Mouse (Mus musculus): Measurements from ENCODE around the gene Erv3. TPM values are rescaled to one million over a fixed set of nuclear protein-coding genes. Genes with fewer than 3 reads are reported as not detected.

Erv3 gene
- total and polyA plus RNA-seq, 2 experiments from 2014 or later = 0.06 TPM; not detected in 1

DNA sequence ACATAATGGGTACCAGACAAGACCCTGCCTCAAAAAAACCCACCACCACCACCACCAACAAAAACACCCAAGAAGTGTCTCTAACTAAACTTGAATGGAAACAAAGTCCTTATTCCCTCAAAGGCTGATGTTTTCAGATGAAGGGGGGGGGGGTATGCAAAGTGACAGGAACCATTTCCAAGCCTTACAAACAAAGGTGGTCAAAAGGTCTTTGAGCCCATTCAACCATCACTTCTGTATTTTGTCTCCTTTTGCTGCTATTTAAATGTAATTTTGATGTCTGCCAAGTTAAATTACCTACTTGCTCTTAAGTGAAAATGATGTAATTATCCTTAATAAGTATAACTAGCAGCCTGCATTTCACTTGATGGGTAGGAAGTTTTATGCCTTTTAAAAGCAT, 7.1 kb upstream of the Erv3 start:
- DNase-seq (no peak), ATAC-seq (no peak)
- TF ChIP-seq CTCF (IDR thresholded peaks at IDR 0.05; ENCODE audit: low read depth) = no peak
- Histone ChIP-seq H3K27ac (ENCODE audit: low read depth, low read length) (peak overlapping the region; percentile 66; the same call in 1 of the 2 replicates), H3K27me3 (ENCODE audit: insufficient read depth, low read length) (no peaks in the 10 kb centered on the region), H3K4me1 (ENCODE audit: insufficient read depth) (peaks cover 11% of the 10 kb centered on the region), H3K4me3 (ENCODE audit: low read depth, low read length) (no peak overlapping the region), H3K9me3 (ENCODE audit: low read length) (no peaks in the 10 kb centered on the region), H3K9ac (no peak overlapping the region), H3K4me2 (ENCODE audit: low read depth) (no peak overlapping the region), H3K36me3 (ENCODE audit: insufficient read depth) (no peaks in the 10 kb centered on the region)

DNA sequence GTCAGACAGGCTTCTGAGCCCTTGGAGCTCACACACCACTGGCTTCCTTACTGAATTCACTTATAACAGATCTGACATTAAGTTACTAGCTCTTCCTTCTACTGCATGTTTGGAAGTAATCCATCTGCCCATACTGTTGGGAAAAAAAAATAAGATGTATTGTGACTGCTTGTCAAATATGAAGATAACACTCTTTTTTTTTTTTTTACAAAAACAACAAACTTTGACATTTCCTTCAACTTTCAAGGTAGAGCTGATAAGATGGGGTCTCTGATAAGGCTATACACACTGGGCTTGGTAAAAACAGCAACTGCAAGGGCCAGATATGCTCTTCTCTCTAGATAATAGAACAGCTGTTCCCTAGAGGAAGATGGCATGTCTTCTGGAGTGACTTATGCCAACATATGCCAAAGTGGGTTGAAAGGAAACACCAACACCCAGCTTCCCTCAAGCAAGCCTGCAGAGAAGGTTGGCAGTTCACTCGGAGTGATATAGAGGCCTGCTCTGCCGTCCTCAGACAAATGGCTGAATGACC, 4.8 kb upstream of the Erv3 start:
- Histone ChIP-seq H3K4me3 (ENCODE audit: low read depth, low read length) (no peak overlapping the region), H3K27ac (ENCODE audit: low read depth, low read length) (peak overlapping the region; percentile 35; the same call in 1 of the 2 replicates), H3K9ac (no peak overlapping the region), H3K4me1 (ENCODE audit: insufficient read depth) (peaks cover 11% of the 10 kb centered on the region), H3K27me3 (ENCODE audit: insufficient read depth, low read length) (no peaks in the 10 kb centered on the region), H3K4me2 (ENCODE audit: low read depth) (no peak overlapping the region), H3K36me3 (ENCODE audit: insufficient read depth) (no peaks in the 10 kb centered on the region), H3K9me3 (ENCODE audit: low read length) (no peaks in the 10 kb centered on the region)
- 65% methylated on average over 2 of the region's 2 CpGs for WGBS
- DNase-seq = no peak
- no peak for TF ChIP-seq CTCF (IDR thresholded peaks at IDR 0.05; ENCODE audit: low read depth)
- ATAC-seq = 0 out of 2 replicates have a peak, but pooled peaks have one; percentile 14

DNA sequence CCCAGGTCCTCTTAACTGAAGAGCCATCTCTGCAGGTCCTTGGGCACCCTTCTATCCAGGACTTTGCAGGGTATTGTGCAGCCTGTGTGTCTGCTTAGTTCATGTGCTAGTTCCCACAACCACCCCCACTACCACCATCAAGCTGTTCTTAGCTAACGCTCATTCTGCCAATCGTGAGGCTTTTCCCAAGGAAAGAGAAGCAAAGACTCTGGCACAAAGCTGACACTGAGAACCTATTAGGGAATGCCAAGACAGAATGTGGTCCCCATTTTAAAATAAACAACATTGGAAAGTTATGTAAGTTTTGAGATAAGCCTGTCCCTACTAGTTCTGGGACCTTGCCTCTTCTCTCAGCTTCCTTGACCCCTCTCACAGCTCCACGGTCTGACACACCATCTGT, 3.9 kb upstream of the Erv3 start:
- H3K36me3 ChIP-seq (ENCODE audit: insufficient read depth) = no peaks in the 10 kb centered on the region
- no peak overlapping the region for H3K9ac ChIP-seq
- H3K9me3 ChIP-seq (ENCODE audit: low read length) = no peaks in the 10 kb centered on the region
- DNase-seq (peak; percentile 50), ATAC-seq (peak; percentile 61)
- H3K27me3 ChIP-seq (ENCODE audit: insufficient read depth, low read length) = no peaks in the 10 kb centered on the region
- no peak overlapping the region for H3K4me3 ChIP-seq (ENCODE audit: low read depth, low read length)
- peaks cover 11% of the 10 kb centered on the region for H3K4me1 ChIP-seq (ENCODE audit: insufficient read depth)
- peak overlapping the region; percentile 82 for H3K27ac ChIP-seq (ENCODE audit: low read depth, low read length)
- no peak overlapping the region for H3K4me2 ChIP-seq (ENCODE audit: low read depth)
- WGBS = 42% methylated on average over 3 of the region's 3 CpGs
- TF ChIP-seq CTCF (IDR thresholded peaks at IDR 0.05; ENCODE audit: low read depth) = no peak

DNA sequence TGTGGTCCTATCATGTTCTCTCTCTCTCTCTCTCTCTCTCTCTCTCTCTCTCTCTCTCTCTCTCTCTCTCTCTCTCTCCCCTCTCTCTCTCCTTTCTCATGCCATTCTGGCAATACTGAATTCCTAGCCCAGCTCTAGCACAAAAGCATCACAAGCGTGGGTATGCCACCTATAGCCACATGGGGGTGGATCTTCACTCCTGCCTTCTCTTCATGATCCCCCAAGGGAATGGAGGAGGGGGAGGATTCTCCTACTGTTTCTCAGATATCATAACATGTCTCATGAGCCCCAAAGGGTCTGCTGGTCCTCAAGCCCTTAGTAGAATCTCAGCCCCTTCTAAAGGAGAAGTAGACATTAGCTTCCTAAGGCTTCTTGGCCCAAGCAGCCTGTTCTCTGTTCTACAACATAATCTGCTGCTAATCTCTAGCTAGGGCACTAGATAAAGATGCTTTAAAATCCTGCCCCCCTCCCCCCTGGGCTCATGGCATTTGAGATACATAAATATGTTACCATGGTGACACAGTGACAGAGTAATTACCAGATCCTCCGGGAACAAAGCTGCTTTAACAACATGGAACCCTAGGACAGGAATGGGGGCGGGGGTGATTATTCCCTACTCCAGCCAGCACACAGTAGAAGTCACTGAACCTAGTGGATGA, 3.2 kb upstream of the Erv3 start:
- ATAC-seq (peak; percentile 89), DNase-seq (peak; percentile 82)
- H3K27me3 ChIP-seq (ENCODE audit: insufficient read depth, low read length) = no peaks in the 10 kb centered on the region
- H3K4me3 ChIP-seq (ENCODE audit: low read depth, low read length) = no peak overlapping the region
- H3K9ac ChIP-seq = no peak overlapping the region
- H3K4me1 ChIP-seq (ENCODE audit: insufficient read depth) = peaks cover 11% of the 10 kb centered on the region
- no peaks in the 10 kb centered on the region for H3K9me3 ChIP-seq (ENCODE audit: low read length)
- peak overlapping the region; percentile 82 for H3K27ac ChIP-seq (ENCODE audit: low read depth, low read length)
- H3K4me2 ChIP-seq (ENCODE audit: low read depth) = no peak overlapping the region
- no peaks in the 10 kb centered on the region for H3K36me3 ChIP-seq (ENCODE audit: insufficient read depth)
- peak; percentile 47 for TF ChIP-seq CTCF (IDR thresholded peaks at IDR 0.05; ENCODE audit: low read depth)
- WGBS = 20% methylated on average over 3 of the region's 3 CpGs

DNA sequence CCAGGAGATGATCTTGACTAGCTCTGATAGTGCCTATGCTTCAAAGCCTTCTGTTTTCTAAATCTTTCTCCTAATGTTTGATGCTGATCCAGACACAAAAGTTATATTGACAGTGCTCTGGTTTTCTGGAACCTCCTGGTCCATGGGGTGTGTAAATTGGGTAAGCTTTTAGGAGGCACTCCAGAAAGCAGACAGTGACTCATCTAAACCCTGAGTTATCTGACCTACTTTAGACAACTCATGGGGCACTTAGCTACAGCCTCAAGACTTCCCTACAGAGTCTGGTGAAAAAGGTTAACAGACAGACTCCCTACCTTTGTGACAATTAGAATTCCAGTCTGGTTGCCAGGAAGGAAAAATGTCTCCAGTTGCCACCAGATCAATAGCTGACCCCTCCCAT, 1.7 kb downstream of the Erv3 start:
- Histone ChIP-seq H3K9ac (no peak overlapping the region), H3K27me3 (ENCODE audit: insufficient read depth, low read length) (no peaks in the 10 kb centered on the region), H3K36me3 (ENCODE audit: insufficient read depth) (no peaks in the 10 kb centered on the region), H3K9me3 (ENCODE audit: low read length) (no peaks in the 10 kb centered on the region), H3K4me3 (ENCODE audit: low read depth, low read length) (no peak overlapping the region), H3K4me1 (ENCODE audit: insufficient read depth) (peaks cover 3% of the 10 kb centered on the region), H3K4me2 (ENCODE audit: low read depth) (no peak overlapping the region), H3K27ac (ENCODE audit: low read depth, low read length) (no peak overlapping the region)
- DNase-seq = no peak
- ATAC-seq = no peak
- no peak for TF ChIP-seq CTCF (IDR thresholded peaks at IDR 0.05; ENCODE audit: low read depth)

DNA sequence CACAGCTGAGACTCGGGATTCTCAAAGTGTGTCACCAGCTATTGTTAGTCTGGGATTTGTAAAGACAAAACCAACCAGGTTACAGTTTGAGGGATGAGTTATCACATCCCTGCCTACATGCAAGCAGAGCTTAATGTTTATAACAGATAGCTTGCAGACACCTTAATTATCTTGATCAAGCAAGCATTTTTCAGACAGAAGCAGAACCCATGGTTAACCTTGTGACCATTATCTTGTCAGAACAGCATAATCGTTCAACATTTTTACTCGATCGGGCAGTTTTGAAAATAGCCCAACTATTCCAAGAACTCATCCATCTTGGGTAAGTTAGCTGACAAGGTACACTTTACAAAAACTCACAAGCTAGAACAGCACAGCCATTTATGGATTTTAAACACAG, 5.8 kb downstream of the Erv3 start:
- H3K4me2 ChIP-seq (ENCODE audit: low read depth) = no peak overlapping the region
- no peak overlapping the region for H3K27ac ChIP-seq (ENCODE audit: low read depth, low read length)
- H3K27me3 ChIP-seq (ENCODE audit: insufficient read depth, low read length) = no peaks in the 10 kb centered on the region
- no peaks in the 10 kb centered on the region for H3K36me3 ChIP-seq (ENCODE audit: insufficient read depth)
- no peaks in the 10 kb centered on the region for H3K4me1 ChIP-seq (ENCODE audit: insufficient read depth)
- H3K9me3 ChIP-seq (ENCODE audit: low read length) = no peaks in the 10 kb centered on the region
- no peak overlapping the region for H3K9ac ChIP-seq
- DNase-seq (no peak), ATAC-seq (no peak)
- H3K4me3 ChIP-seq (ENCODE audit: low read depth, low read length) = no peak overlapping the region
- 65% methylated on average over 4 of the region's 4 CpGs for WGBS
- no peak for TF ChIP-seq CTCF (IDR thresholded peaks at IDR 0.05; ENCODE audit: low read depth)

DNA sequence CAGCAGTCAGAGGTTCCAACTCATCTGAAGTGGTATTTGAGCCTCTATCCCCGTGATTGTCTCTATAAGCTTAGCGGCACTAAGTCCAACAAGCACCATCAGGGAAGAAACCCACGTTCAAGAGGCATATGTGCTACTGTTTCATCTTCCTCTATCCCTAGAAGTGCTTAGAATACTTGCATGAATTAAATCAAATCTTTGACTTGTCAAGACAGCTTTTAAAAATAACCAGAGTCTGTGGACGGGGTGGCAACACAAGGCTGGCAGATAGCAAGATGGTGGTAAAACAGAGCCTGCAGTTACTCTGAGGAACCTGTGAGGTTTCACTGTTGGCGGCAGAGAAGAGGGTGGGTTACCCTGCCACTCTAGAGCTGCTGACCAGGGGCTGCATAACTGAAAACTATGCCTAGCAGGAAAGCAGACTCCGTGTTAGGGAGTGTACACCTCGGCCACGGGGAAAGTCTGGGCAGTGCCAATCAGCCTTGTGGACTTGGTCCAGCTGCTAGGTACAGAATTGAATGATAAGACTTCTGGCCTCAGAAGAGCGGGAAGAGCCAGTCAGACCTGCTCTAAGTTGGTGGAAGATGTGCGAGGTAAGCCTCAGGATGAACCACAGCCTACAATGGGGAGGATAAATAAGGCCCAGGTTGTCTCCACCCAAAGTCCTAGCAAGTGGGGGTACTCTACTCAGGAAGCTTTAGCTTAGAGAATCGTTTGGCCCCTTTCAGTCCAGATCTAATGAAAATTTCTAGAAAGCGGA, 8.0 kb downstream of the Erv3 start:
- peaks cover 7% of the 10 kb centered on the region for H3K4me1 ChIP-seq (ENCODE audit: insufficient read depth)
- 83% methylated on average over 12 of the region's 12 CpGs for WGBS
- no peak for TF ChIP-seq CTCF (IDR thresholded peaks at IDR 0.05; ENCODE audit: low read depth)
- H3K36me3 ChIP-seq (ENCODE audit: insufficient read depth) = no peaks in the 10 kb centered on the region
- no peak overlapping the region for H3K4me3 ChIP-seq (ENCODE audit: low read depth, low read length)
- no peaks in the 10 kb centered on the region for H3K27me3 ChIP-seq (ENCODE audit: insufficient read depth, low read length)
- no peak overlapping the region for H3K4me2 ChIP-seq (ENCODE audit: low read depth)
- ATAC-seq (no peak), DNase-seq (no peak)
- peak overlapping the region; percentile 36; the same call in 1 of the 2 replicates for H3K27ac ChIP-seq (ENCODE audit: low read depth, low read length)
- no peaks in the 10 kb centered on the region for H3K9me3 ChIP-seq (ENCODE audit: low read length)
- H3K9ac ChIP-seq = no peak overlapping the region
